Mouse (Mus musculus): ENCODE data around the gene Pde4d.

DNA sequence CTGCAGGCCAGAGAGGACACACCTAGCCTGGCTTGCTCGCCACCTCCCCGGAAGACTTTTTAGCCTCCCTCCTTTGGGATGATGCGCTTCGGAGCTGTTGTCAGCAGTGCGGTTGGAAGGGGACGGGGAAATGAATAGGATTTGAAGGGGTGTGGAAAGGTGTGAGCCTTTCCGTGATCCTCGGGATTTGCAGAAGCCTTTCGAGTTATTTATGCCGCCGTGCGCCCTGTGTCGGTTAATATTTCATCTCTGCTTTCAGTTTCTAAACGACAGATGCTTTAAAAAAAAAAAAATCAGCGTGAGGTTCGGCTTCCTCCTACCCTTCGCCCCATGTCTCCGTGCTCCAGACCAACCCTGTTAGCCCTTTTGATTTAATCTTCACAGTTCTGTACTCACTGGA lies 1096.6 kb downstream of the Pde4d start:
- TF ChIP-seq CTCF (IDR thresholded peaks at IDR 0.05; ENCODE audit: borderline replicate concordance, insufficient read depth, low read depth, low read length) (no peak), POLR2A (IDR thresholded peaks at IDR 0.05; ENCODE audit: borderline replicate concordance, insufficient read depth, low read length) (no peak)
